Mouse (Mus musculus) layer of hippocampus, adult 9-11 months (tissue): Measurements from ENCODE around the gene Armc7.
A peak's percentile ranks its signal among the peaks of the same experiment; 100 is the strongest.
"Not testable (repeated sequence)": the region's sequence is repeated elsewhere in the genome, so short reads cannot be mapped to it uniquely, and the experiment has no call there.

ENCODE experiments used
- DNase-seq: peaks from one replicate; pipeline ENCODE4 v3.0.0; 2022

The Armc7 gene

DNA sequence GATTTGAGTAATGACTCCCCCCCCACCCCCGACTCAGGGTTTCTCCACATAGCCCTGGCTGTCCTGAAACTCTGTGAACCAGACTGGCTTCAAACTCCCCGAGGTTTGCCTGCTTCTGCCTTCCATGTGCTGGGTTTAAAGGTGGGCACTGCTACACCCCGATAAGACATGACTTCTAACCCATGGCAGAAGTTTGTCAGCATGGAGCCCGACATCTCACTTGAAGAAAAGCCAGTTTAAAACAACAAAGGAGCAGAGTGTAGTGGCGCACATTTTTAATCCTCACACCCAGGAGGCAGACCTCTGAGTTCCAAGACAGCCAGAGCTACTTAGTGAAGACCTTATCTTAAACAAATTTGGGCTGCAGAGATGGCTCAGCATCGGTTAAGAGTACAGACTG, 16.9 kb downstream of the Armc7 start:
- no peak for DNase-seq

GRCm38 (mm10) chr11:115496559-115496958, 21.1 kb downstream of the Armc7 start:
- not testable (repeated sequence) for DNase-seq

DNA sequence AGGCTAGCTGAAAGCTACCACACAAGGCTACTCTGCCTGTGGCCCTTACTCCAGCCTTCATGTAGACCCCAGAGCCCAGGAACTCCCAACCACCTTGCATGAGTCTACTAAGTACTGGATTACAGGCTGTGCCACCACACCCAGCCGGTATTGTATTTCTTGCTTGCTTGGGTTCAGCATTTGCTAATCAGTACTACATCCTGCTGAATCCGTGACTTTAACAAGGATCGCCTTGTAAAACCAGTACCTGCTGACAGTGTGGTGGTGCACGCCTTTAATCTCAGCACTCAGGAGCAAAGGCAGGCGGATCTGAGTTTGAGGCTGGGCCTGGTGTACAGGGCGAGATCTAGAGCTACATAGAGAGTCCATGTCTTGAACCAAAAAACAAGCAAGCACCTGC, 27.2 kb downstream of the Armc7 start:
- DNase-seq = no peak

DNA sequence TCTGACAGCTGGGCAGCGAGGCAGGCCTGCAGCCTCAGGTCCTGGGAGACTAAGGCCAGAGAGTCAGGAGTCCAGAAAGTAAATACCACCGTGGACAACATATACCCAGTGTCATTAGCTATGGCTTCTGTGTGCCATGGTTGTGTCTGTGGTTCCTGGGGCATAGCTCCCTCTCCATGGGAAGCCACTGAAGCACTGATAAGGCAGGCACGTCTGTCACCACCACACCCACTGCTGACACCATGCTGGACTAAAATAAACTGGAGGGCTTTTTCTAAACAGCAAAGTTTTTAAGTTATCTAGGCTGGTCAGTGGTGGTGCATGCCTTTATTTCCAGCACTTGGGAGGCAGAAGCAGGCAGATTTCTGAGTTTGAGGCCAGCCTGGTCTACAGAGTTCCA, 31.1 kb downstream of the Armc7 start:
- DNase-seq = no peak

DNA sequence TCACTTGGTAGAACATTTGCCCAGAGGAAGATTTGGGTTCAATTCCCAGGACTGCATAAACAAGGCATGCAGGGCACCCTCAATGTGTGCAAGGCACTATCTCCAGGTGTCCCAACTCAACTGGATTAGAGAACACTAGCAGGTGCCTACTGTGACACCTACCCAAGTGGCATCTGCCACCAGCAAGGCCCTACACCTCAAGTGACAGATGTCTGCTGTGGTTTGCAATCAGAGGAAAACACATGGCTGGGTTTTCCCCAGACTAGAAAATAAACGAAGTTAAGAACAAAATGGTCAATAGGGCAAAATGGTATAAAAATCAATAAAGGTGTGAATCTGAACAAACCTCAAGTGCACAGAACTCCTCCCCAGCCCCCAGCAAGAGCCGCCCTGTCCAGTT, 32.6 kb downstream of the Armc7 start:
- DNase-seq = no peak

DNA sequence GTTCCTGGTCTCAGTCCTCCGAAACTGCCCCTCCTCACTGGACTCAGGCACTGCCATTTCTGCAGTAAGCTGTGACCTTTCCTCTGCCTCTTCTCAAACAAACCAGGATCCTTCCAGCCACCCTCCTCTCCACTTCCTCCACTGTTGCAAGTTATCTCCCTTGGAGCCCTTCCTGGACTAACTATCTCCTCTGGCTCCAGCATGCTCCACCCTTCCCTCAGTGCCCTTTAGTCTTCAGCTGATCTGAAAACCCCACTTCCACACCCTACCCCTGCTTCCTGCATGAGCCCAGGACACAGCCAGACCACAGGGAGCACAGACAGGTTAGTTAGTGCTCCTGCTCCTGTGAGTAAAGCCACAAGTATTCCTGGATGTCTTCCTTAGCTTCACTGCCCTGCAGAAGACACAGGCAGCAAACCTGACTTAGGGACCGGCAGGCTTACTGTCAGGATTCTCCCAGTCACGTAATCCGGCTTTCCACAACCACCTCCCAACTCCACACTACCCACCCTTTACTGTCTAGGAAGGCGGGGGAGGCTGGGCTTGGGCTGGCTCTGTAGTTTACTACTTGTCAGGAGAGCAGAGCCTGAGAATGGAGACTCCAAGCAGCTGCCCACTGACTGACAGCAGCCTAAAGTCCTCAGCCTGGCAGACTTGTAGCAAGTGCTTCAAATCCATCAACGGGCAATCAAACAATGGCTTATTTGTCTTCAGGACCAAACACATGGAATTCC, 34.5 kb downstream of the Armc7 start:
- DNase-seq = no peak

- DNase-seq = no peak
These were observed 35.0 kb downstream of the Armc7 start for GRCm38 (mm10) chr11:115510507-115510888.

GRCm38 (mm10) chr11:115511121-115511520, 35.7 kb downstream of the Armc7 start:
- DNase-seq = no peak

- DNase-seq = no peak
These were observed 36.5 kb downstream of the Armc7 start for GRCm38 (mm10) chr11:115512004-115512403.

DNA sequence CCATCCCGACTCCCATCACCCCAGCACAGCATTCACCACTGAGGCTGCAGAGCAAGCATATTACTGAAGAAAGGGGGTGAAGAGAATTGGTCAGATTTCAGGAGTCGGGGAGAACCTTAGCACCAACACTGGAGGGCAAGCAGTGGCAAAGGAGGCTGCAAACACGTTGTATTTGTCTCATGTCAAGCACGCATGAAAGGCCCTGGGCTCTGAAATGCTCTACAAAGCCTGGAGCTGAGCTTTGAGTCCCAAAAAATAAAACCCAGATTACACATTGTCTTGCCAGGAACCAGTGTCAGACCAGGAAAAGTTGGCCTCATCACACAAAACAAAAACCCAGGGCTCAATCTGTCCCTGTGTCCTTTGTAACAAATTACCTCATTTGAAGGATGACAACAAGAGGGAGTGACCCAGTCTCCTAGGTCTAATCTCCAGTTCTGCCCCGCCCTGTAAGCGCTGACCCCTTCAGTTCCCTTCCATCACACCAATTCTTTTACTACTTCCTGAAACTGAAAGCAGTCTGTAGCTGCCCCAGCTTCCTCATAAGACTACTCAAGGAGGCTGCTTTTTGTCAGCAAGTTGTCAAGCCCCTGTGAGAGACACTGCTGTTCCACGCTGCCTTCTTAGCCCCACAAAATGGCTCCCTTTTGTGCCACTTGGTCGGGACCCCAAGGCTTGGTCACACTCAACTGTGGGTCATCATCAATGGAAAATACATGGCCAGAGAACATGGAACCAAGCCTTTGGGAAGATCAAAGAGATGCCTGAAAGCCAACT, 37.1 kb downstream of the Armc7 start:
- peak; percentile 24 for DNase-seq

GRCm38 (mm10) chr11:115513271-115514237, 38.1 kb downstream of the Armc7 start:
- peak; percentile 60 for DNase-seq

GRCm38 (mm10) chr11:115514238-115514663, 38.8 kb downstream of the Armc7 start, which contains the start of gene Jpt1:
Gene Jpt1, minus strand, starts transcription at chr11:115514387.
- DNase-seq = peak; percentile 97

GRCm38 (mm10) chr11:115515021-115515420, 39.6 kb downstream of the Armc7 start:
- DNase-seq = no peak

DNA sequence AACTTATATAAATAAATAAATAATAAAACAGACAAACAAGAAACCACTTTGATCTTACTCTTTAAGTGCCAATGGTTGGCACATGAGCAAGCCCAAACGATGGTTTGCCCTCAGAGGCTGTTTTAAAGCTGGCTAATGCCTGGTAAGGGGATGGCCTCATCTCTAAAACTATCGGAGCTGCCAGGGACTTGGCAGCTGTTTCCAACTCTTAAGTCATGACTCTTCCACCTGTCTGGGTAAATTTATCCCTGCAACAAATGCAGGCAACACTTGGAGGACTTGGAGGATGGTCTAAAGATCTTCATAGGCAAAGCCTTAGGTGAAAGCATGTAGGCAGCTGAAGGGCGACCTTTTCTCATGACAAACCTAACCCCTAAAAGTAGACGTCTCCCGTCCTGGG, 41.5 kb downstream of the Armc7 start:
- DNase-seq = no peak

GRCm38 (mm10) chr11:115518693-115519092, 43.2 kb downstream of the Armc7 start:
- no peak for DNase-seq

DNA sequence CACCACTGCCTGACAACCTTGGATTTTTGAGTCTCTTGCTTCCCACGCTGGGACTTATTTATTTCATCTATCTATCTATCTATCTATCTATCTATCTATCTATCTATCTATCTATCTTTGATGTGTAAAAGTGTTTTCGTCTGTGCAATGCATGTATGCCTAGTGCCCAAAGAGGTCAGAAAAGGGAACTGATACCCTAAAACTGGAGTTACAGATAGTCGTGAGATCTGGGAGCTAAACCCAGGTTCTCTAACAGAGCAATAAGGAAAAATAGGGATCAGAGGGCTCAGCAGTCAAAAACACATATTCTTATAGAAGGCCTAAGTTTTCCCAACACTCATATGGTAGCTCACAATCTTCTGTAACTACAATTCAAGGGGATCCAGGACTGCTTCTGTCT, 44.1 kb downstream of the Armc7 start:
- no peak for DNase-seq

DNA sequence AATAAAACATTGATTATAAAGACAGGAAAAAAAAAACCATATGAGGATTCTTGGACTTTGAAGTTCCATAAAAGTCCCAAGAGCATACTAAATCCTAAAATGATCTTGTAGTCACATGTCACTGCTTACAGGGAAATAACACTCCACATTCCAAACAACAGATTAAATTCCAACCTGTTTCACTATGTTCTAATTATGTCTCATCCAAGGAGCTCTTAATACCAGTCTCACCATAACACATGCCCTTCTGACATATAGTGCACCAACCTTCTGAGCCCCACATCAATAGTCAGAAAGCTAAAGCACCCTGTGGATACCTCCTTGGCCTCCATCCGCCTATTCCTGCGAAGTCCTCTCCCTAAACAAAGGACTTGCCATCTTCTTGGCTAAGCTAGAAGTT, 44.8 kb downstream of the Armc7 start:
- no peak for DNase-seq

- DNase-seq = no peak
These were observed 45.6 kb downstream of the Armc7 start for GRCm38 (mm10) chr11:115521080-115521479.

GRCm38 (mm10) chr11:115522238-115522637, 46.8 kb downstream of the Armc7 start:
- DNase-seq = no peak

GRCm38 (mm10) chr11:115522703-115523102, 47.2 kb downstream of the Armc7 start:
- DNase-seq = no peak

DNA sequence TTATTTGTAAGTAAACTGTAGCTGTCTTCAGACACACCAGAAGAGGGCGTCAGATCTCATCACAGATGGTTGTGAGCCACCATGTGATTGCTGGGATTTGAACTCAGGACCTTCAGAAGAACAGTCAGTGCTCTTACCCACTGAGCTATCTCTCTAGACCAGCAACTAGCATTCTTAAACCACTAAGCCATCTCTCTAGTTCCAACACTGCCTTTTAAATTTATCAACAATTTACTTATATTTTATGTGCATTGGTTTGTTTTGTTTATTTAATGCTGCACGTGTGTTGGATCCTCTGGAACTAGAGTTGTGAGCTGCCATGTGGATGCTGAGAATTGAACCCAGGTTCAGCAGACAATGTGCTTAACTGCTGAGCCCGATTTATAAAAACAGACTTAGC, 51.0 kb downstream of the Armc7 start:
- not testable (repeated sequence) for DNase-seq

DNA sequence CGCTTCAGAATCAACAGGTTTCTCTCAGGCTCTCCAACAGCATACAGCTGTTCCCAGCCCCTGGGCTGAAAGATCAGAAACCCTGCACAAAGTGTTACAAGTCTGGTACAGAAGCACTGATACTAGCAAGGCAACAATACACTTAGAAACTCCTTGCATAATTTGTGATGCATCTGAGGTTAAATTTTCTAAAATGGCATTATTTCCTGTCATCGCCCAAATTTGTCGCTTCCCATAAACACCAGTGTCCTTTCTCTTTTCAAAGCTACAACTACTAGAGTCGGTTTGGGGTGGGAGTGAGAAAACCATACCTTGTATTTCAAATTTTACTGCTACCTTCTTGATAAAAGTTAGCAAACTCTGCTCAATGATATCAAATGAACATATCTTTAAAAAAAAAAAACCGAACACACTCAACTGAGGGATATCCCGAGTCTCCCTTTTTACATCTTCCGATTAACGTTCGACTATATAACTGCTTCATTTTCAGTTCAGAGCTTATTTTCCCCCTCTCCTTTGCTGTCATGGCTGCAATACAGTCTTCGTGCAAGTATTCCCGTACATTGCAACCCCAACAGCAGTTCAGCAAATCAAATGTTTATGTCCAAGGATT, 59.4 kb downstream of the Armc7 start:
- DNase-seq = no peak
